Mouse (Mus musculus) heart, embryonic 16.5 days (tissue): ENCODE data around the gene Snrnp27. TPM values are rescaled to one million over a fixed set of nuclear protein-coding genes. Genes with fewer than 3 reads are reported as not detected.

Source experiments
- ATAC-seq: fragments of 200-750 bp; cut with Nextera tagmentation; replicated peaks from 2 replicates; pipeline ENCODE4 v1.8.0; 2017; ENCODE audit warnings: moderate number of reproducible peaks; ENCODE audit not compliant: insufficient read depth, low FRiP score; ENCODE audit errors: extremely low read depth
- H3K27ac ChIP-seq: fragments of 300-500 bp; sonication (generic); 2 replicates; pipeline ENCODE4 v1.5.1; 2014; ENCODE audit warnings: mild to moderate bottlenecking, low read length, control low read depth, moderate library complexity
- H3K27me3 ChIP-seq: fragments of 300-500 bp; sonication (generic); 2 replicates; pipeline ENCODE4 v1.6.1; 2014; ENCODE audit warnings: low read length, mixed read lengths; ENCODE audit not compliant: control insufficient read depth, insufficient read depth
- H3K36me3 ChIP-seq: fragments of 300-500 bp; sonication (generic); 2 replicates; pipeline ENCODE4 v1.6.1; 2014; ENCODE audit not compliant: control insufficient read depth, insufficient read depth
- H3K4me1 ChIP-seq: fragments of 300-500 bp; sonication (generic); 2 replicates; pipeline ENCODE4 v1.6.1; 2014; ENCODE audit warnings: low read length, mixed read lengths; ENCODE audit not compliant: control insufficient read depth, insufficient read depth
- H3K4me2 ChIP-seq: fragments of 300-500 bp; sonication (generic); 2 replicates; pipeline ENCODE4 v1.6.1; 2014; ENCODE audit warnings: low read depth, mild to moderate bottlenecking, control low read depth, low read length
- H3K4me3 ChIP-seq: fragments of 300-500 bp; sonication (generic); 2 replicates; pipeline ENCODE4 v1.5.1; 2014; ENCODE audit warnings: mild to moderate bottlenecking, control low read depth, low read length
- H3K9ac ChIP-seq: fragments of 300-500 bp; sonication (generic); 2 replicates; pipeline ENCODE4 v1.6.1; 2014; ENCODE audit warnings: low read length, control low read depth
- H3K9me3 ChIP-seq: fragments of 300-500 bp; sonication (generic); replicated peaks from 2 replicates; pipeline ENCODE4 v1.6.1; 2016; ENCODE audit warnings: low read length; ENCODE audit not compliant: control insufficient read depth
- WGBS: fragments of 180-500 bp; shearing (Covaris S2); extraction: QIAGEN DNeasy Blood & Tissue Kit; methylation state at CpG from one replicate; pipeline ENCODE4 v1.1.7; 2014; 5-methylcytosine and 5-hydroxymethylcytosine counted together
- polyA plus RNA-seq: library from polyadenylated mRNA; unstranded; fragments of >200 nt; fragmentation: Nextera tagmentation; extraction: Ambion mirVana; gene quantifications from 2 replicates; pipeline ENCODE4 v1.2.1, GENCODE M21; 2015

Gene Snrnp27
- polyA plus RNA-seq, 1 experiment from 2014 or later: 81.8 TPM

DNA sequence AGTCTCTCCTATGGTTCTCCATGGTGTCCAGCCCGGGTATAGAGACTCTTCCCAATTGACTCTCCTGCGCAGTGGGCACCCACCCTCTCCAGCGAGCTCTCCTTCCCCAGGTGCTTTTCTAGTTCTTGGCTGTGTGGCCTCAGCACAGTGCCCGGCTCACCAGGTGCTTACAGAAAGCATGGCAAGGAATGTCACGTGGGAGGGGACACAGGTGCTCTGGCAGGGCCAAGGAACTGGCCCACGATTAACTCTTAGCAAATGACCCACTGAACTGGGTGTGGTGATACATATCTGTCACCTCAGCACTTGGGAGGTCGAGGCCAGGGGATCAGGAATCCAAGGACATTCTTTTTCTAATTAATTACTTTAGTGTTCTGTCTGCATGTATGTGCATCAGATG is 38.2 kb downstream of the Snrnp27 start:
- no peak overlapping the region for H3K4me2 ChIP-seq
- H3K4me1 ChIP-seq: no peaks in the 10 kb centered on the region
- no peak for ATAC-seq
- H3K36me3 ChIP-seq: peaks cover 21% of the 10 kb centered on the region
- no peaks in the 10 kb centered on the region for H3K9me3 ChIP-seq
- no peak overlapping the region for H3K9ac ChIP-seq
- no peak overlapping the region for H3K27ac ChIP-seq
- no peak overlapping the region for H3K4me3 ChIP-seq
- WGBS: 76% methylated on average over 7 of the region's 7 CpGs
- no peaks in the 10 kb centered on the region for H3K27me3 ChIP-seq

GRCm38 (mm10) chr6:86645551-86645950 is 38.8 kb downstream of the Snrnp27 start:
- 58% methylated on average over 4 of the region's 4 CpGs for WGBS
- Histone ChIP-seq H3K27me3 (no peaks in the 10 kb centered on the region), H3K9me3 (no peaks in the 10 kb centered on the region), H3K9ac (no peak overlapping the region), H3K4me3 (no peak overlapping the region), H3K4me1 (no peaks in the 10 kb centered on the region), H3K27ac (no peak overlapping the region), H3K4me2 (no peak overlapping the region), H3K36me3 (peaks cover 16% of the 10 kb centered on the region)
- no peak for ATAC-seq

DNA sequence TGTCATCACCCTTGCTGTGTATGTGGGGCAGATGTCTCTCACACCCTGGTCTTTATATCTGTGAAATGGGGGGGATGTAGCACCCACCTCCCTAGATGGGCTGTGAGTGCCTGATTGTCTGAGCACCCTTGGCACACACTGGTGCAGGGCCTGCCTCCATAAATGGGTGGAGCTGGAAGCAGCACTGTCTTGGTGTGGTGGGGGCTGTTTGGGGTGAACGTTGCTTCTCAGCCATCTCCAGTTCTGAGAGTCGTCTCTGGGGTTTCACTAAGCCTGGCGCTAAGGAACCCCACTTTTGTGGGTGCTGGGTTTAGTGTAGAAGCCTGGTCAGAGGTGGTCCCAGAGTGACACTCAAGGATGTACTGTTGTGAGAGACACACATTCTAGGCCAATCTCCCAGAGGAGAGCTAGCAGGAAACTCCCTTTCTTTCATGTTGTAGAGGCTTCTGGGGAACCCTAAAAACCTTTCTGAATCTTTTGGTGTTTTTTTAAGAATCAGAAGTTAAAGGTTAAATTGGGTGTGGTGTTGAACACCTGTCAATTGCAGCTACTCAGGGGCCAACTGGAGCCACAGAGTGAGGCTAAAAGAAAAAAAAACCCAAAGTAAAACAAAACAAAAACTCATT is 39.4 kb downstream of the Snrnp27 start:
- Histone ChIP-seq H3K9ac (no peak overlapping the region), H3K9me3 (no peaks in the 10 kb centered on the region), H3K27me3 (no peaks in the 10 kb centered on the region), H3K36me3 (peaks cover 12% of the 10 kb centered on the region; the same call in 1 of the 2 replicates), H3K4me3 (no peak overlapping the region), H3K4me1 (no peaks in the 10 kb centered on the region), H3K4me2 (no peak overlapping the region), H3K27ac (no peak overlapping the region)
- ATAC-seq: no peak
- WGBS: 66% methylated on average over 3 of the region's 3 CpGs

GRCm38 (mm10) chr6:86641716-86642115 is 42.6 kb downstream of the Snrnp27 start:
- Histone ChIP-seq H3K4me1 (peaks cover under 1% of the 10 kb centered on the region), H3K9me3 (no peaks in the 10 kb centered on the region), H3K36me3 (no peaks in the 10 kb centered on the region), H3K9ac (no peak overlapping the region), H3K4me3 (no peak overlapping the region), H3K27me3 (no peaks in the 10 kb centered on the region), H3K27ac (no peak overlapping the region), H3K4me2 (no peak overlapping the region)
- 54% methylated on average over 8 of the region's 8 CpGs for WGBS
- ATAC-seq: no peak

DNA sequence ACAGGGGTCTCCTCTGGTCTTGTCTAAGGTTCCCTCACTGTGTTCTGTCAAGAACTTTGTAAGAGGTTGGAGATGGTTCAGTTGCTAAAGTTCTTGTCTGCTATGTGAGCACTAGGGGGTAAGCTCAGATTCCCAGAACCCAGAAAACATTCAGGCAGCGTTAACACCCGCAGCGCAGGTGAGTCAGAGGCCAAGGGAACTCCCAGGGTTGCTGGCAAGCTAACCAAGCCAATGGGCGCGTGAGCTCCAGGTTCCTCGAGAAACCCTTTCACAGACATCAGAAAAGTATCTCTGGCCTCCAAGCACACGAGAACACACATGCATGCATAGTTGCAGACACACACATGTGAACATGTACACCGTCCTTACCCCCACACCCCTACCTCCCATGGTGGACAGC is 43.5 kb downstream of the Snrnp27 start:
- no peak overlapping the region for H3K9ac ChIP-seq
- no peaks in the 10 kb centered on the region for H3K9me3 ChIP-seq
- 81% methylated on average over 8 of the region's 8 CpGs for WGBS
- no peak overlapping the region for H3K4me3 ChIP-seq
- no peaks in the 10 kb centered on the region for H3K27me3 ChIP-seq
- no peak for ATAC-seq
- H3K4me1 ChIP-seq: peaks cover 6% of the 10 kb centered on the region
- H3K36me3 ChIP-seq: no peaks in the 10 kb centered on the region
- no peak overlapping the region for H3K4me2 ChIP-seq
- H3K27ac ChIP-seq: no peak overlapping the region

DNA sequence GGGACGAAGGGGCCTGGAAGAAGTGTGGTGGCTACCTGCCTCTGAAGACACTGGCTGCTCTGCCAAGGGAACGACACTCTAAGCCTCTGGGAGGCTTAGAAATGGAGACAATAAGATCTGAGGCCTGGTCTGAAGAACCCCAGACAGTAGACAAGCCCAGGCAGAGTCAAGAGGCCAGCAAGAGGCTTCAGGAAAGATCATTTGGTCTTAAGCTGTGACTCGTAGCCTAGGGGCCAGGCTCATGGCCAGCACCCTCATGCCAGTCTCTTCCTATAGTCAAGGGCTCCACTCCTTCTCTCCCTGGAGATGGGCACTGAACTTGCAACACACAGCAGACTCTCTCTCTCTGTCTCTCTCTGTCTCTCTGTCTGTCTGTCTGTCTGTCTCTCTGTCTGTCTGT is 44.2 kb downstream of the Snrnp27 start:
- peaks cover 6% of the 10 kb centered on the region for H3K4me1 ChIP-seq
- no peak for ATAC-seq
- H3K9me3 ChIP-seq: no peaks in the 10 kb centered on the region
- H3K27me3 ChIP-seq: no peaks in the 10 kb centered on the region
- 76% methylated on average over 3 of the region's 3 CpGs for whole genome bisulfite sequencing
- no peak overlapping the region for H3K4me2 ChIP-seq
- no peaks in the 10 kb centered on the region for H3K36me3 ChIP-seq
- no peak overlapping the region for H3K9ac ChIP-seq
- no peak overlapping the region for H3K4me3 ChIP-seq
- H3K27ac ChIP-seq: no peak overlapping the region

DNA sequence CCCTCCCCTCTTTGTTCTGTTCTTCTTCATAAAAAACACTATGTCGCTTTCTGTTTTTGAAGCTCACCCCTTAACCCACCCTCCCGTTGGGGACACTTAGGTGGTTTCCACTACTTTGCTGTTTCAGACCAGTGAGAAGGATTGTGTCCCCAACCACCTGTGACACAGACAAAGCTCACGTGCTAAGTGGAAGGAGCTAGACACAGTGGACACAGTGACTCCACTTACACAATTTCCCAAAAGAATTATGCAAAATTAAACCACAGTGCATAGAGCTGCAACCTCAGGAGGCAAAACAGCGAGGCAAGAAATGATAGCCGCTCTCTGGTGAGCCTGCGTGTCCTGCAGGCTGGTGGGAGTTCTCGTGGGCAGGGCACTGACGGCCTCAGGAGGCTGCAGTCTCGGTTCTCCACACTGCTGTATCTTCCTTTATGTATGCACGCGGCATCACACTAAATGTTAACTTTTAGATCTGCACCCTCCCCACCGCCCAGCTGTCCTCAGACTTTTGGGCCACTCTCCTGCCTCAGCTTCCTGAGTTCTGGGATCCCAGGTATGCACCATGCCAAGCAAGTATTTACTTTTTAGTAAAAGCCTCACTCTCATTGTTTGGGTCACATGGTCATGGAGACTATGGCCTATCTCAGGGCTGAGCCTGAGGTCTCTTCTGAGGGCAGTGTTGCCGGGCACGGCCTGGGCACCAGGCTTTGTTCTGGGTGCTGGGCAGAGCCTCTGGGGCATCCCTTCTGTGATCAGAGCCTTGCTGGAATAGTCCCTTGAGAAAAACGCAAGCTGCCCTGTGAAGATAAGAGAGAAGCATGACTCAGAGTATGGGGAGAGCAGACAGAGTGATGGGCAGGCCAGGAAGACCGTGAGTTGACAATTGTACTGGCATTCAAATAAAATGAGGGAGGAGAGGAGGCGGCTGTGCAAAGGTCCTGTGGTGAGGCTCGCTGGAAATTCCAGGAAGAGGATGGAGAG is 44.9 kb downstream of the Snrnp27 start:
- H3K9ac ChIP-seq: no peak overlapping the region
- no peak overlapping the region for H3K27ac ChIP-seq
- peaks cover 6% of the 10 kb centered on the region for H3K4me1 ChIP-seq
- no peaks in the 10 kb centered on the region for H3K9me3 ChIP-seq
- ATAC-seq: no peak
- H3K36me3 ChIP-seq: no peaks in the 10 kb centered on the region
- no peak overlapping the region for H3K4me2 ChIP-seq
- H3K27me3 ChIP-seq: no peaks in the 10 kb centered on the region
- H3K4me3 ChIP-seq: no peak overlapping the region
- WGBS: 72% methylated on average over 18 of the region's 18 CpGs

DNA sequence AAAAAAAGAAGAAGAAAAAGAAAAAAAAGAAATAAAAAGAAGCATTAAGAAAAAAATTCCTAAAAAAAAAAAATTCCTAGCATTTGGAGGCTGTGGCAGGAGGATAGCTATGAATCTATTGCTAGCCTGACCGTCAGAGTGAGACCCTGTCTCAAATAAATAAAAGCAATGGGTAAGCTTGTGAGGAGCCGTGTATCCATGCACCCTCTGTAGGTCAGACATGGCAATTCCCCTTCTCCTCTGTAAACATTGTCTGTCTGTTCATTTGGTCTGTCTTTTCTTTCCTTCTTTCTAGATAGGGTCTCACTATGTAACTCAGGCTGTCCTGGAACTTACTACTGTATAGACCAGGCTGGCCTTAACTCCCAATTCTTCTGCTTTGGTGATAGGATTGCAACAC is 45.9 kb downstream of the Snrnp27 start:
- Histone ChIP-seq H3K9me3 (no peaks in the 10 kb centered on the region), H3K4me2 (no peak overlapping the region), H3K9ac (no peak overlapping the region), H3K4me3 (no peak overlapping the region), H3K27me3 (no peaks in the 10 kb centered on the region), H3K27ac (no peak overlapping the region), H3K4me1 (peaks cover 6% of the 10 kb centered on the region), H3K36me3 (no peaks in the 10 kb centered on the region)
- WGBS: 21% methylated on average over 2 of the region's 2 CpGs
- ATAC-seq: no peak

- Histone ChIP-seq H3K36me3 (no peaks in the 10 kb centered on the region), H3K4me3 (no peak overlapping the region), H3K4me2 (no peak overlapping the region), H3K9me3 (no peaks in the 10 kb centered on the region), H3K9ac (no peak overlapping the region), H3K27ac (no peak overlapping the region), H3K4me1 (peaks cover 6% of the 10 kb centered on the region), H3K27me3 (no peaks in the 10 kb centered on the region)
- 95% methylated on average over 2 of the region's 2 CpGs for WGBS
- no peak for ATAC-seq
Observed at GRCm38 (mm10) chr6:86637860-86638259, 46.5 kb downstream of the Snrnp27 start.
